Mouse (Mus musculus): ENCODE measurements around the gene Gpr146. TPM values are rescaled to one million over a fixed set of nuclear protein-coding genes. Genes with fewer than 3 reads are reported as not detected.
A peak's percentile ranks its signal among the peaks of the same experiment; 100 is the strongest.

Gene Gpr146
- polyA plus RNA-seq, 1 experiment from 2014 or later, result 1.5 TPM

DNA sequence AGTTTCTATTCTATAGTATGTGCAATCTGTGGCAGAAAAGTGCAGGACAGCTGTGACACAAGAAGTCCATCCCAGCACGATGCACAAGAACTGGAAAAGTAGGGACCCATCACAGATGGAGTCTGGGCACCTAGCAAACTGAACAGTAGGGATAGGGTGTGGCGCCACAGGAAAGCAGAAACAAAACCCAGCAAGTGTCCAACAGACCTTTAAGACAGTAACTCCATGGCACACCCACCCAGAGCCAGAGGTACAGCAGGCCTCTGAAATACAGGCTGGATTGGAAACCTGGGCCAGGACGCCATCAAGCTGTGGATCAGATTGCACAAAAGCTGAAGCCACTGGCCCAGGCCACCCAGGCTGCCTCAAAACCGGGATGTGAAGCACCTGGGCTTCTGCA is 65.5 kb downstream of the Gpr146 start:
- H3K27me3 ChIP-seq, result no peaks in the 10 kb centered on the region
- no peaks in the 10 kb centered on the region for H3K36me3 ChIP-seq
- peak overlapping the region; percentile 49; the same call in 1 of the 2 replicates for H3K27ac ChIP-seq (replicated peaks)
- no peak overlapping the region for H3K4me2 ChIP-seq (replicated peaks)
- no peak for ATAC-seq (replicated peaks)
- no peak overlapping the region for H3K9ac ChIP-seq (replicated peaks)
- H3K4me1 ChIP-seq, result peaks cover 19% of the 10 kb centered on the region
- no peaks in the 10 kb centered on the region for H3K9me3 ChIP-seq
- no peak overlapping the region for H3K4me3 ChIP-seq
- WGBS, result 79% methylated on average over 4 of the region's 4 CpGs

DNA sequence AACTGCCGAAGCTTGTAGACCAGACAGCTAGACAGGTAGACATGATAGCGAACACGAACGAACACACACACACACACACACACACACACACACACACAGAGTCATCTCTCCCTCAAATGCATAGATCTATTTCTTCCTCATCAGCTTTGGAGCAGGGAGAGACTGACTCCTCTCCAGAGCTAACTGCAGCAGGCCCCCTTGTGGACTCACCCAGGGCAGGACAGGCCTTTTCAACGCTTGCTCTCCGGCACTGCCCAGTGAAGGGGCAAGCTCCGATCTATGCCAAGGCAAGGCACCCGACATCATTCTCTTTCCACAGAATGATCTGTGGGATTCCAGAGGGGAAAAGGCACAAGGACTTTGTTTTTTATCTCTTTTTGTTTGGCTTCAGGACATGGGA is 67.8 kb downstream of the Gpr146 start:
- H3K36me3 ChIP-seq, result no peaks in the 10 kb centered on the region
- ATAC-seq (replicated peaks), result no peak
- H3K4me2 ChIP-seq (replicated peaks), result no peak overlapping the region
- H3K4me3 ChIP-seq, result no peak overlapping the region
- no peak overlapping the region for H3K9ac ChIP-seq (replicated peaks)
- H3K4me1 ChIP-seq, result peaks cover 21% of the 10 kb centered on the region
- H3K27ac ChIP-seq (replicated peaks), result no peak overlapping the region
- no peaks in the 10 kb centered on the region for H3K9me3 ChIP-seq
- H3K27me3 ChIP-seq, result no peaks in the 10 kb centered on the region
- 88% methylated on average over 8 of the region's 8 CpGs for WGBS

MicroRNAs within 50 kb of the gene (microRNA counts, 519-probe panel; counts per million panel counts)
- microRNA mmu-miR-339-3p (not detected), microRNA mmu-miR-339-5p (not detected)

Small RNA genes lying within 50 kb of the gene (microRNA-seq; reads per million reads assigned to microRNA genes)
- 350 reads per million, percentile 69 among the genes with 10 or more reads in this experiment for gene Mir339

Other genes with a start within 250 kb of the Gpr146 start
- 171 and 193 TPM in 2 replicates for gene Prkar1b, start 227.7 kb upstream of the Gpr146 start, polyA plus RNA-seq (2015; fragmentation: Nextera tagmentation; extraction: Ambion mirVana)
- 3.2 and 3.9 TPM in 2 replicates for gene Dnaaf5, start 227.5 kb upstream of the Gpr146 start, polyA plus RNA-seq (2015; fragmentation: Nextera tagmentation; extraction: Ambion mirVana)
- gene Sun1, start 177.1 kb upstream of the Gpr146 start, polyA plus RNA-seq (2015; fragmentation: Nextera tagmentation; extraction: Ambion mirVana), result 51.5 and 54.3 TPM in 2 replicates
- 127 and 133 TPM in 2 replicates for gene Get4, start 125.4 kb upstream of the Gpr146 start, polyA plus RNA-seq (2015; fragmentation: Nextera tagmentation; extraction: Ambion mirVana)
- gene Adap1, start 52.1 kb upstream of the Gpr146 start, polyA plus RNA-seq (2015; fragmentation: Nextera tagmentation; extraction: Ambion mirVana), result 37.0 and 38.7 TPM in 2 replicates
- 104 and 113 TPM in 2 replicates for gene Cox19, start 26.3 kb upstream of the Gpr146 start, polyA plus RNA-seq (2015; fragmentation: Nextera tagmentation; extraction: Ambion mirVana)
- not detected in 2 replicates for gene Cyp2w1, start 25.1 kb upstream of the Gpr146 start, polyA plus RNA-seq (2015; fragmentation: Nextera tagmentation; extraction: Ambion mirVana)
- gene C130050O18Rik, start 27.6 kb downstream of the Gpr146 start, polyA plus RNA-seq (2015; fragmentation: Nextera tagmentation; extraction: Ambion mirVana), result 0.13 and 0.20 TPM in 2 replicates
- 7.3 and 8.2 TPM in 2 replicates for gene Gper1, start 45.5 kb downstream of the Gpr146 start, polyA plus RNA-seq (2015; fragmentation: Nextera tagmentation; extraction: Ambion mirVana)
- gene 3110082I17Rik, start 82.8 kb downstream of the Gpr146 start, polyA plus RNA-seq (2015; fragmentation: Nextera tagmentation; extraction: Ambion mirVana), result 20.4 and 21.0 TPM in 2 replicates
- 14.2 and 17.5 TPM in 2 replicates for gene Zfand2a, start 106.9 kb downstream of the Gpr146 start, polyA plus RNA-seq (2015; fragmentation: Nextera tagmentation; extraction: Ambion mirVana)
- 4.2 and 4.8 TPM in 2 replicates for gene Uncx, start 165.8 kb downstream of the Gpr146 start, polyA plus RNA-seq (2015; fragmentation: Nextera tagmentation; extraction: Ambion mirVana)

Measured in forebrain, embryonic 15.5 days (tissue).